Mouse (Mus musculus) spleen, postnatal 4 days (tissue): ENCODE data around the gene Nfkbil1.

Experiments used
- DNase-seq, 2 experiments: peaks; one replicate each; pipeline ENCODE4 v3.0.0; 2022; ENCODE audit warnings: low spot score in 2 of 2

The Nfkbil1 gene

GRCm38 (mm10) chr17:35178528-35178927 is 57.1 kb downstream of the Nfkbil1 start:
- peak; percentile 75 to 90 for DNase-seq

GRCm38 (mm10) chr17:35175968-35176367 is 59.6 kb downstream of the Nfkbil1 start, which contains the start of gene Aif1:
Gene Aif1, minus strand, starts transcription at chr17:35176068.
- no peak for DNase-seq

DNA sequence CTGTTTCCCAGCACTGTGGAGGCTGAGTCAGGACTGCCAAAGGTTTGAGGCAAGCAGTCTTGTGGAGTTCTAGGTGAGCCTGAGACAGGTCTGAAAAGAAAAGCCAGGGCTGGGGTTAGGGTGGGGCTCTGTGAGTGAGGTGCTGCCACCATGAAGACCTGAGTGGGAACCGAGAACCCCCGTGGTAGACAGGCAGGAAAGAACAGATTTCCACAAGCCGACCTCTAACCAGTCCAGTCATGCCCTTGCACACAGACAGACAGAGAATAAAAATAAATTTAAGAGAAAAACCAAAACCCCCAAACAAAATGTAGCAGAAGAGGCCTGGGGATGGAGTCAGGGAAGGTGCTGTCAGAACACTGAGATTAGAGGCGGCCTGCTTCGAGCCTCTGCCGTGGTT is 60.2 kb downstream of the Nfkbil1 start:
- no peak for DNase-seq

GRCm38 (mm10) chr17:35174201-35174977 is 61.2 kb downstream of the Nfkbil1 start:
- no peak for DNase-seq

- peak in 1 of 2 experiments; percentile 34 for DNase-seq
These were observed 62.3 kb downstream of the Nfkbil1 start for GRCm38 (mm10) chr17:35173329-35173728.

GRCm38 (mm10) chr17:35172445-35173234 is 63.0 kb downstream of the Nfkbil1 start:
- DNase-seq, result no peak
